Mouse (Mus musculus) neural tube, embryonic 12.5 days (tissue): ENCODE measurements around the gene Cby3. TPM values are rescaled to one million over a fixed set of nuclear protein-coding genes. Genes with fewer than 3 reads are reported as not detected.
"Not testable (repeated sequence)": the region's sequence is repeated elsewhere in the genome, so short reads cannot be mapped to it uniquely, and the experiment has no call there.

Experiments
- ATAC-seq: fragments of 200-750 bp; cut with Nextera tagmentation; 2 replicates; pipeline ENCODE4 v1.8.0; 2017; ENCODE audit warnings: low read depth, mild to moderate bottlenecking, moderate TSS enrichment, moderate library complexity; ENCODE audit not compliant: low FRiP score
- H3K27ac ChIP-seq: fragments of 300-500 bp; sonication (generic); 2 replicates; pipeline ENCODE4 v1.5.1; 2016
- H3K27me3 ChIP-seq: fragments of 300-500 bp; sonication (generic); replicated peaks from 2 replicates; pipeline ENCODE4 v1.6.1; 2016; ENCODE audit warnings: mild to moderate bottlenecking
- H3K36me3 ChIP-seq: fragments of 300-500 bp; sonication (generic); 2 replicates; pipeline ENCODE4 v1.6.1; 2016; ENCODE audit warnings: mild to moderate bottlenecking
- H3K4me1 ChIP-seq: fragments of 300-500 bp; sonication (generic); 2 replicates; pipeline ENCODE4 v1.6.1; 2016
- H3K4me2 ChIP-seq: fragments of 300-500 bp; sonication (generic); replicated peaks from 2 replicates; pipeline ENCODE4 v1.6.1; 2016; ENCODE audit warnings: mild to moderate bottlenecking
- H3K4me3 ChIP-seq: fragments of 300-500 bp; sonication (generic); 2 replicates; pipeline ENCODE4 v1.5.1; 2016
- H3K9ac ChIP-seq: fragments of 300-500 bp; sonication (generic); 2 replicates; pipeline ENCODE4 v1.6.1; 2016; ENCODE audit warnings: mild to moderate bottlenecking
- H3K9me3 ChIP-seq: fragments of 300-500 bp; sonication (generic); 2 replicates; pipeline ENCODE4 v1.6.1; 2016; ENCODE audit warnings: mild to moderate bottlenecking
- WGBS: fragments of 180-500 bp; shearing (Covaris S2); methylation state at CpG from one replicate; pipeline ENCODE4 v1.1.7; 2016; 5-methylcytosine and 5-hydroxymethylcytosine counted together
- polyA plus RNA-seq: library from polyadenylated mRNA; unstranded; fragments of >200 nt; fragmentation: Nextera tagmentation; extraction: Ambion mirVana; gene quantifications from 2 replicates; pipeline ENCODE4 v1.2.1, GENCODE M21; 2016

Gene Cby3
- polyA plus RNA-seq, 1 experiment from 2014 or later, result not detected

GRCm38 (mm10) chr11:50333181-50333580 is 21.1 kb upstream of the Cby3 start:
- 93% methylated on average over 3 of the region's 3 CpGs for WGBS
- no peak for ATAC-seq
- no peaks in the 10 kb centered on the region; the same call in 1 of the 2 replicates for H3K36me3 ChIP-seq

GRCm38 (mm10) chr11:50336126-50336525 is 18.1 kb upstream of the Cby3 start:
- 59% methylated on average over 1 of the region's 1 CpGs for WGBS
- no peaks in the 10 kb centered on the region for H3K4me1 ChIP-seq
- ATAC-seq, result no peak

More at GRCm38 (mm10) chr11:50333181-50333580, 21.1 kb upstream of the Cby3 start:
- H3K27ac ChIP-seq, result no peak overlapping the region
- no peaks in the 10 kb centered on the region for H3K27me3 ChIP-seq
- no peak overlapping the region for H3K4me2 ChIP-seq
- no peak overlapping the region for H3K9ac ChIP-seq
- no peaks in the 10 kb centered on the region for H3K4me1 ChIP-seq
- no peaks in the 10 kb centered on the region for H3K9me3 ChIP-seq
- no peak overlapping the region for H3K4me3 ChIP-seq

GRCm38 (mm10) chr11:50336891-50337290 is 17.4 kb upstream of the Cby3 start:
- WGBS, result 74% methylated on average over 4 of the region's 4 CpGs

More at GRCm38 (mm10) chr11:50336126-50336525, 18.1 kb upstream of the Cby3 start:
- Histone ChIP-seq H3K9me3 (no peaks in the 10 kb centered on the region), H3K27me3 (no peaks in the 10 kb centered on the region), H3K4me3 (no peak overlapping the region), H3K27ac (no peak overlapping the region), H3K4me2 (no peak overlapping the region), H3K9ac (no peak overlapping the region), H3K36me3 (no peaks in the 10 kb centered on the region)

GRCm38 (mm10) chr11:50345486-50345885 is 8.8 kb upstream of the Cby3 start:
- no peak overlapping the region for H3K4me2 ChIP-seq
- H3K4me3 ChIP-seq, result no peak overlapping the region
- no peaks in the 10 kb centered on the region for H3K4me1 ChIP-seq
- H3K36me3 ChIP-seq, result no peaks in the 10 kb centered on the region
- H3K9ac ChIP-seq, result no peak overlapping the region
- no peaks in the 10 kb centered on the region for H3K9me3 ChIP-seq
- no peaks in the 10 kb centered on the region for H3K27me3 ChIP-seq
- 86% methylated on average over 4 of the region's 4 CpGs for WGBS
- ATAC-seq, result no peak
- no peak overlapping the region for H3K27ac ChIP-seq

More at GRCm38 (mm10) chr11:50336891-50337290, 17.4 kb upstream of the Cby3 start:
- no peak overlapping the region for H3K4me3 ChIP-seq
- no peaks in the 10 kb centered on the region for H3K27me3 ChIP-seq
- H3K9me3 ChIP-seq, result no peaks in the 10 kb centered on the region
- no peaks in the 10 kb centered on the region for H3K36me3 ChIP-seq
- H3K4me1 ChIP-seq, result no peaks in the 10 kb centered on the region
- H3K27ac ChIP-seq, result no peak overlapping the region
- ATAC-seq, result no peak
- no peak overlapping the region for H3K4me2 ChIP-seq
- H3K9ac ChIP-seq, result no peak overlapping the region

- no peak for ATAC-seq
- no peaks in the 10 kb centered on the region for H3K27me3 ChIP-seq
- no peaks in the 10 kb centered on the region for H3K36me3 ChIP-seq
- no peaks in the 10 kb centered on the region for H3K4me1 ChIP-seq
- no peak overlapping the region for H3K9ac ChIP-seq
- H3K4me3 ChIP-seq, result no peak overlapping the region
- H3K4me2 ChIP-seq, result no peak overlapping the region
- H3K9me3 ChIP-seq, result no peaks in the 10 kb centered on the region
- 87% methylated on average over 9 of the region's 9 CpGs for WGBS
- no peak overlapping the region for H3K27ac ChIP-seq
These were observed 7.8 kb upstream of the Cby3 start for GRCm38 (mm10) chr11:50346256-50347032.

- H3K27ac ChIP-seq, result no peak overlapping the region
- no peaks in the 10 kb centered on the region for H3K4me1 ChIP-seq
- no peaks in the 10 kb centered on the region for H3K9me3 ChIP-seq
- no peak overlapping the region for H3K4me3 ChIP-seq
- no peaks in the 10 kb centered on the region for H3K27me3 ChIP-seq
- H3K9ac ChIP-seq, result no peak overlapping the region
- ATAC-seq, result no peak
- 73% methylated on average over 2 of the region's 2 CpGs for WGBS
- H3K4me2 ChIP-seq, result no peak overlapping the region
- H3K36me3 ChIP-seq, result no peaks in the 10 kb centered on the region
These were observed 2.1 kb upstream of the Cby3 start for GRCm38 (mm10) chr11:50352177-50352576.

- no peak overlapping the region for H3K4me3 ChIP-seq
- no peak overlapping the region for H3K4me2 ChIP-seq
- no peak overlapping the region for H3K9ac ChIP-seq
- H3K27ac ChIP-seq, result no peak overlapping the region
- peaks cover 13% of the 10 kb centered on the region; the same call in 1 of the 2 replicates for H3K27me3 ChIP-seq
- H3K36me3 ChIP-seq, result no peaks in the 10 kb centered on the region
- no peaks in the 10 kb centered on the region for H3K9me3 ChIP-seq
- ATAC-seq, result no peak
- peaks cover 8% of the 10 kb centered on the region for H3K4me1 ChIP-seq
- WGBS, result 80% methylated on average over 3 of the region's 3 CpGs
These were observed 589 bp downstream of the Cby3 start for GRCm38 (mm10) chr11:50354851-50355250.

GRCm38 (mm10) chr11:50355395-50355794 is 1.1 kb downstream of the Cby3 start:
- Histone ChIP-seq H3K4me2 (no peak overlapping the region), H3K9me3 (no peaks in the 10 kb centered on the region), H3K27ac (no peak overlapping the region), H3K4me1 (peaks cover 8% of the 10 kb centered on the region), H3K27me3 (peaks cover 14% of the 10 kb centered on the region; the same call in 1 of the 2 replicates), H3K4me3 (no peak overlapping the region), H3K9ac (no peak overlapping the region), H3K36me3 (no peaks in the 10 kb centered on the region)
- WGBS, result 83% methylated on average over 1 of the region's 1 CpGs
- no peak for ATAC-seq

GRCm38 (mm10) chr11:50358950-50359861 is 4.9 kb downstream of the Cby3 start:
- Histone ChIP-seq H3K36me3 (no peaks in the 10 kb centered on the region), H3K4me3 (peak overlapping the region; percentile 50), H3K4me2 (peak overlapping the region; percentile 89), H3K27me3 (peaks cover 16% of the 10 kb centered on the region; the same call in 1 of the 2 replicates), H3K9ac (peak overlapping the region; percentile 56), H3K27ac (no peak overlapping the region), H3K9me3 (no peaks in the 10 kb centered on the region), H3K4me1 (peaks cover 8% of the 10 kb centered on the region)
- 2% methylated on average over 74 of the region's 74 CpGs for WGBS
- ATAC-seq, result peak; percentile 41; the same call in 1 of the 2 replicates

GRCm38 (mm10) chr11:50361282-50361681 is 7.0 kb downstream of the Cby3 start:
- H3K27ac ChIP-seq, H3K36me3 ChIP-seq, H3K9ac ChIP-seq, H3K4me3 ChIP-seq, H3K4me2 ChIP-seq, H3K4me1 ChIP-seq, ATAC-seq, H3K9me3 ChIP-seq: not testable (repeated sequence)
- WGBS, result 84% methylated on average over 1 of the region's 1 CpGs
- peaks cover 16% of the 10 kb centered on the region; the same call in 1 of the 2 replicates for H3K27me3 ChIP-seq

- Histone ChIP-seq H3K27ac (no peak overlapping the region), H3K4me1 (peaks cover 2% of the 10 kb centered on the region; the same call in 1 of the 2 replicates), H3K9ac (no peak overlapping the region), H3K36me3 (no peaks in the 10 kb centered on the region), H3K4me3 (no peak overlapping the region), H3K4me2 (no peak overlapping the region), H3K9me3 (no peaks in the 10 kb centered on the region), H3K27me3 (peaks cover 3% of the 10 kb centered on the region)
- no peak for ATAC-seq
- 16% methylated on average over 4 of the region's 4 CpGs for WGBS
These were observed 10.3 kb downstream of the Cby3 start for GRCm38 (mm10) chr11:50364548-50364947.

GRCm38 (mm10) chr11:50365322-50365721 is 11.1 kb downstream of the Cby3 start:
- Histone ChIP-seq H3K4me3 (no peak overlapping the region), H3K27ac (no peak overlapping the region), H3K4me1 (no peaks in the 10 kb centered on the region), H3K9me3 (no peaks in the 10 kb centered on the region), H3K9ac (no peak overlapping the region), H3K27me3 (peaks cover 2% of the 10 kb centered on the region), H3K4me2 (no peak overlapping the region), H3K36me3 (no peaks in the 10 kb centered on the region)
- no peak for ATAC-seq
